Mouse (Mus musculus): ENCODE measurements around the gene Cfap161. TPM values are rescaled to one million over a fixed set of nuclear protein-coding genes. Genes with fewer than 3 reads are reported as not detected.

The Cfap161 gene
- total and polyA plus RNA-seq, 2 experiments from 2014 or later, result 0.90 TPM; not detected in 1

DNA sequence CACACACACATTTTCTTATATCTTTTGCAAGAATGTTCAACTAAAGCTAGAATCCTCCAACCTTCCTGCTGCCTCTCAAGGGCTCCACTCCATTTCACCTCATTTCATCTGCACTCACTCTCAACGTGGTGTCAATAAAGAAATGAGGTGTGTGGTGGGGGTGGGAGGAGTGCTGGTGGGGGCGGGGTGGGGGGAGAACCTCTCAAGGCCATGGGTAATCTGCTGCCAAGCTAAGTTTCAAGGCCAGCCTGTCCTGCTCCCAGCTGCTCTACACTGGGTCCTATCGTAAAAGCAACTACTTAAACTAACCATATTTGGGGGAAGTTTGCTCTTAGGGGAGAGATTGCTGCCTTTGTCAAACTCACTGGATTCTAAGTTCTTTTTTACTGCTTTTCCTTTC is 18.8 kb upstream of the Cfap161 start:
- no peak for TF ChIP-seq CTCF (IDR thresholded peaks at IDR 0.05; ENCODE audit: low read depth)
- no peak for TF ChIP-seq EP300 (IDR thresholded peaks at IDR 0.05; ENCODE audit: low read depth)
- Histone ChIP-seq H3K9ac (replicated peaks; ENCODE audit: low read depth, low read length) (peak overlapping the region; percentile 31; the same call in 1 of the 2 replicates), H3K4me3 (ENCODE audit: low read depth, low read length) (no peak overlapping the region), H3K4me2 (ENCODE audit: low read depth, low read length) (peak overlapping the region; percentile 30), H3K27me3 (ENCODE audit: control insufficient read depth, insufficient read depth, low read length) (no peaks in the 10 kb centered on the region), H3K4me1 (ENCODE audit: control insufficient read depth, insufficient read depth) (peaks cover 21% of the 10 kb centered on the region; the same call in 1 of the 2 replicates), H3K9me3 (replicated peaks; ENCODE audit: control insufficient read depth, low read length) (no peaks in the 10 kb centered on the region), H3K36me3 (replicated peaks; ENCODE audit: control insufficient read depth, insufficient read depth, low read length) (no peaks in the 10 kb centered on the region), H3K27ac (ENCODE audit: low read depth) (peak overlapping the region; percentile 80)
- 13% methylated on average over 3 of the region's 3 CpGs for WGBS
- ATAC-seq (ENCODE audit: insufficient read depth, low read depth) (no peak), DNase-seq (ENCODE audit: low spot score) (no peak)

DNA sequence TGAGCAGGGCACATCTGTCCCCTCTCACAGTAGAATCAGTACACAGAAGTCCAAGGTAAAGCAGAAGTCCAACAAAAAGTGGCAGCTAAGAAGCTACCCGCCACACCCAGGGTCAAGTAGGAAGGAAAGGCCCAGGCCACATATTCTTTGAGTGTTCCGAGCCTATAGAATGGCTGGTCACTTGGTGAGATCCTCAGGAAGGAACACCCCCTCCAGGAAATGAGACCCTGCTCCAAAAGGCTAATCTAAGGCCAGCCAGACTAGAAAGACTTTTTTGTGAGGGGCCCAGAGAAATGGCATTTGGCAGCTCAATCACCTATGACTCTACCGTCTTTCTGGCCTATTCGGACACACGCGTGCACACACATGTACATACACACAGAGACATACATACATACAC is 18.3 kb upstream of the Cfap161 start:
- Histone ChIP-seq H3K4me3 (ENCODE audit: low read depth, low read length) (no peak overlapping the region), H3K9ac (replicated peaks; ENCODE audit: low read depth, low read length) (no peak overlapping the region), H3K36me3 (replicated peaks; ENCODE audit: control insufficient read depth, insufficient read depth, low read length) (no peaks in the 10 kb centered on the region), H3K27ac (ENCODE audit: low read depth) (peak overlapping the region; percentile 80; the same call in 1 of the 2 replicates), H3K9me3 (replicated peaks; ENCODE audit: control insufficient read depth, low read length) (no peaks in the 10 kb centered on the region), H3K27me3 (ENCODE audit: control insufficient read depth, insufficient read depth, low read length) (no peaks in the 10 kb centered on the region), H3K4me1 (ENCODE audit: control insufficient read depth, insufficient read depth) (peaks cover 21% of the 10 kb centered on the region; the same call in 1 of the 2 replicates), H3K4me2 (ENCODE audit: low read depth, low read length) (no peak overlapping the region)
- DNase-seq (ENCODE audit: low spot score) (no peak), ATAC-seq (ENCODE audit: insufficient read depth, low read depth) (no peak)
- TF ChIP-seq EP300 (IDR thresholded peaks at IDR 0.05; ENCODE audit: low read depth), result no peak
- no peak for TF ChIP-seq CTCF (IDR thresholded peaks at IDR 0.05; ENCODE audit: low read depth)
- 64% methylated on average over 6 of the region's 6 CpGs for WGBS

DNA sequence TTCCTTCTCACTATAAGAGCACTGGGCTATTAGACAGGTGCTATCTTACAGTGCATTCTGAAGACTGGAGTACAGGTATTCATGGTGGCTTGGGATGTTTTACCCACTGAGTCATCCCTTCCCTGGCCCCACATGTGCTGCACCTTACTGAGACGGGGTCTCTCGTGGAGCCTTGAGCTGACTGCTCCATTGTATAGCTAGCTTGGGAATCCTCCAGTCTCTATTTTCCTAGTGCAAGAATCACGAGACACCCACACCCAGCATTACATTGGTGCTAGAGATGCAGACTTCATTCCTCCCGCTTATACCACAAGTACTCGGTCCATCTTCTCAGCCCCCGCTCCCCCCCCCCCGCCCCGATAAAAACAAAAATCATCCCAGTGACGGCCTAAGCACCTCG is 17.9 kb upstream of the Cfap161 start:
- no peak for DNase-seq (ENCODE audit: low spot score)
- ATAC-seq (ENCODE audit: insufficient read depth, low read depth), result no peak
- Histone ChIP-seq H3K4me3 (ENCODE audit: low read depth, low read length) (no peak overlapping the region), H3K4me2 (ENCODE audit: low read depth, low read length) (no peak overlapping the region), H3K27me3 (ENCODE audit: control insufficient read depth, insufficient read depth, low read length) (no peaks in the 10 kb centered on the region), H3K9ac (replicated peaks; ENCODE audit: low read depth, low read length) (no peak overlapping the region), H3K36me3 (replicated peaks; ENCODE audit: control insufficient read depth, insufficient read depth, low read length) (no peaks in the 10 kb centered on the region), H3K4me1 (ENCODE audit: control insufficient read depth, insufficient read depth) (peaks cover 21% of the 10 kb centered on the region; the same call in 1 of the 2 replicates), H3K9me3 (replicated peaks; ENCODE audit: control insufficient read depth, low read length) (no peaks in the 10 kb centered on the region), H3K27ac (ENCODE audit: low read depth) (peak overlapping the region; percentile 80; the same call in 1 of the 2 replicates)
- 78% methylated on average over 10 of the region's 10 CpGs for WGBS
- TF ChIP-seq EP300 (IDR thresholded peaks at IDR 0.05; ENCODE audit: low read depth) (no peak), CTCF (IDR thresholded peaks at IDR 0.05; ENCODE audit: low read depth) (no peak)

DNA sequence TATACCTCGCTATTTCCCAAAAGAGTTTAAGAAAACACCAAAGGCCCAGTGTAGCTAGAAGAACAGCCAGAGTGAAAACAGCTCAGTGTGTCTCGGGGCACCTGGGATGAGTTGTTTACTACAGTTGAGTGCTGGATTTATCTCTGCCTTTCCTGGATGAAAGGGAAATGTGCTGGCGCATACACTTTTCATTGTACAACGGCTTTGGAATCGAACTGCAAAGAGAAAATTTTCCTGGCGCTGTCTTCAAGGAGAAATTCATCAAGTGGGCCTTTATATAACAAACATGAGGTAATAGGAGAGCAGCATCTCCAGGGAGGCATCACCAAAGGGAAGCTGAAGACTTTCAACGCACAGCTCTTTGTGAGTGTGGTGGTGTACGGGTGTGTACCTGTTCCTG is 17.2 kb upstream of the Cfap161 start:
- H3K9ac ChIP-seq (replicated peaks; ENCODE audit: low read depth, low read length), result no peak overlapping the region
- H3K4me1 ChIP-seq (ENCODE audit: control insufficient read depth, insufficient read depth), result peaks cover 21% of the 10 kb centered on the region; the same call in 1 of the 2 replicates
- H3K9me3 ChIP-seq (replicated peaks; ENCODE audit: control insufficient read depth, low read length), result no peaks in the 10 kb centered on the region
- no peaks in the 10 kb centered on the region for H3K27me3 ChIP-seq (ENCODE audit: control insufficient read depth, insufficient read depth, low read length)
- no peak overlapping the region for H3K4me2 ChIP-seq (ENCODE audit: low read depth, low read length)
- no peaks in the 10 kb centered on the region for H3K36me3 ChIP-seq (replicated peaks; ENCODE audit: control insufficient read depth, insufficient read depth, low read length)
- WGBS, result 71% methylated on average over 8 of the region's 8 CpGs
- ATAC-seq (ENCODE audit: insufficient read depth, low read depth) (no peak), DNase-seq (ENCODE audit: low spot score) (no peak)
- TF ChIP-seq CTCF (IDR thresholded peaks at IDR 0.05; ENCODE audit: low read depth) (no peak), EP300 (IDR thresholded peaks at IDR 0.05; ENCODE audit: low read depth) (no peak)
- no peak overlapping the region for H3K4me3 ChIP-seq (ENCODE audit: low read depth, low read length)
- H3K27ac ChIP-seq (ENCODE audit: low read depth), result peak overlapping the region; percentile 74

DNA sequence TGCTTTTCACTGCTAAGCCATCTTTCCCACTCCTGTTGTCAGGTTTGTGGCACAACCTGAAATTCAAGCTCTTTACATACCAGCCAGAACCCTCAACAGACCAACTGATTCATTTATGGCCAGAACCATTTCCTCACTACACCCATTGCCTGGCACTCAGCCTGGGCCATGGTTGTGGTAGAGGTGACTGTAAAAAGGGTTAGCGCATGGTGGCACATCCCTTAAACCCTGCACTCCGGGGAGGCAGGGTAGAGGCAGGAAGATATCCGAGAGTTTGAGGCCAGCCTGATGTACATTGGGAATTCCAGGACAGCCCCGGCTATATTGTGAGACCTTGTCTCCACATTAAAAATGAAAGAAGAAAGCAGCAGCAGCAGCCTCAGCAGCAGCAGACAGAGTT is 16.8 kb upstream of the Cfap161 start:
- TF ChIP-seq EP300 (IDR thresholded peaks at IDR 0.05; ENCODE audit: low read depth), result no peak
- no peak for TF ChIP-seq CTCF (IDR thresholded peaks at IDR 0.05; ENCODE audit: low read depth)
- whole genome bisulfite sequencing, result 87% methylated on average over 4 of the region's 4 CpGs
- peak overlapping the region; percentile 74 for H3K27ac ChIP-seq (ENCODE audit: low read depth)

More for the DNA sequence above, 16.8 kb upstream of the Cfap161 start:
- Histone ChIP-seq H3K4me2 (ENCODE audit: low read depth, low read length) (no peak overlapping the region), H3K36me3 (replicated peaks; ENCODE audit: control insufficient read depth, insufficient read depth, low read length) (no peaks in the 10 kb centered on the region), H3K9me3 (replicated peaks; ENCODE audit: control insufficient read depth, low read length) (no peaks in the 10 kb centered on the region), H3K4me3 (ENCODE audit: low read depth, low read length) (no peak overlapping the region), H3K27me3 (ENCODE audit: control insufficient read depth, insufficient read depth, low read length) (no peaks in the 10 kb centered on the region), H3K4me1 (ENCODE audit: control insufficient read depth, insufficient read depth) (peaks cover 21% of the 10 kb centered on the region; the same call in 1 of the 2 replicates), H3K9ac (replicated peaks; ENCODE audit: low read depth, low read length) (no peak overlapping the region)
- ATAC-seq (ENCODE audit: insufficient read depth, low read depth) (no peak), DNase-seq (ENCODE audit: low spot score) (no peak)

All from heart, postnatal 0 days (tissue).